Mouse (Mus musculus) liver, embryonic 14.5 days (tissue): ENCODE measurements around the gene Gm45521. TPM values are rescaled to one million over a fixed set of nuclear protein-coding genes. Genes with fewer than 3 reads are reported as not detected.
"Not testable (repeated sequence)": the region's sequence is repeated elsewhere in the genome, so short reads cannot be mapped to it uniquely, and the experiment has no call there.

Experiments
- ATAC-seq: fragments of 200-750 bp; cut with Nextera tagmentation; 2 replicates; pipeline ENCODE4 v1.8.0; 2017; ENCODE audit warnings: moderate number of reproducible peaks, mild to moderate bottlenecking, moderate library complexity; ENCODE audit not compliant: insufficient read depth
- DNase-seq, 3 experiments: peaks; one replicate each; pipeline ENCODE4 v3.0.0-alpha.2; 2012 to 2013; ENCODE audit warnings: low read depth in 3 of 3, low spot score in 3 of 3
- H3K27ac ChIP-seq: fragments of 300-500 bp; sonication (generic); 2 replicates; pipeline ENCODE4 v1.5.1; 2014; ENCODE audit warnings: moderate library complexity, mild to moderate bottlenecking, control low read depth, inconsistent platforms
- H3K27me3 ChIP-seq: fragments of 300-500 bp; sonication (generic); 2 replicates; pipeline ENCODE4 v1.6.1; 2014; ENCODE audit warnings: mild to moderate bottlenecking, low read length, moderate library complexity; ENCODE audit not compliant: control insufficient read depth, insufficient read depth
- H3K36me3 ChIP-seq: fragments of 300-500 bp; sonication (generic); replicated peaks from 2 replicates; pipeline ENCODE4 v1.6.1; 2014; ENCODE audit warnings: low read depth; ENCODE audit not compliant: control insufficient read depth, insufficient read depth
- H3K4me1 ChIP-seq, 2 experiments: fragments of 200-500 bp in 1 of 2; fragments of 300-500 bp in 1 of 2; sonication (generic) in 1 of 2; replicated peaks; 2 replicates each; pipeline ENCODE4 v1.6.1; 2012 to 2014; ENCODE audit warnings: antibody characterized with exemption in 1 of 2, inconsistent platforms in 1 of 2, low read length in 1 of 2; ENCODE audit not compliant: control insufficient read depth in 2 of 2, insufficient read depth in 2 of 2
- H3K4me2 ChIP-seq: fragments of 300-500 bp; sonication (generic); 2 replicates; pipeline ENCODE4 v1.6.1; 2014; ENCODE audit warnings: low read depth, mild to moderate bottlenecking, control low read depth, moderate library complexity
- H3K4me3 ChIP-seq, 2 experiments: fragments of 200-500 bp in 1 of 2; fragments of 300-500 bp in 1 of 2; sonication (generic) in 1 of 2; 2 replicates each; pipeline ENCODE4 v1.5.1; 2012 to 2014; ENCODE audit warnings: low read depth in 2 of 2, low read length in 2 of 2, mild to moderate bottlenecking in 2 of 2, control low read depth in 1 of 2, inconsistent platforms in 1 of 2, moderate library complexity in 1 of 2; ENCODE audit not compliant: insufficient read depth in 1 of 2
- H3K9ac ChIP-seq: fragments of 300-500 bp; sonication (generic); replicated peaks from 2 replicates; pipeline ENCODE4 v1.6.1; 2014; ENCODE audit warnings: mild to moderate bottlenecking, control low read depth, moderate library complexity
- H3K9me3 ChIP-seq: fragments of 300-500 bp; sonication (generic); 2 replicates; pipeline ENCODE4 v1.6.1; 2016; ENCODE audit warnings: low read length, mixed read lengths; ENCODE audit not compliant: control insufficient read depth
- CTCF ChIP-seq: IDR thresholded peaks from 2 replicates; pipeline ENCODE4 v1.5.1; 2016; ENCODE audit warnings: antibody characterized with exemption, low read depth, control low read depth
- EP300 ChIP-seq: IDR thresholded peaks from 2 replicates; pipeline ENCODE4 v1.6.1; 2016; ENCODE audit warnings: antibody characterized with exemption, low read depth
- WGBS: fragments of 180-500 bp; shearing (Covaris S2); extraction: QIAGEN DNeasy Blood & Tissue Kit; methylation state at CpG from one replicate; pipeline ENCODE4 v1.1.7; 2014; ENCODE audit not compliant: insufficient replicate concordance; 5-methylcytosine and 5-hydroxymethylcytosine counted together
- polyA plus RNA-seq, 2 experiments: library from polyadenylated mRNA; depleted of rRNA in 1 of 2; stranded (reverse) in 1 of 2; unstranded in 1 of 2; fragments of >200 nt; fragmentation: Nextera tagmentation in 1 of 2; extraction: Ambion mirVana in 1 of 2; gene quantifications; 2 replicates each; pipeline versions ENCODE4 v1.2.1 to v1.2.3; 2012 to 2014

Gm45521 gene
- polyA plus RNA-seq, 2 experiments: not detected

- WGBS: 27% methylated on average over 17 of the region's 17 CpGs
- no peak for TF ChIP-seq CTCF
- no peak for TF ChIP-seq EP300
- Histone ChIP-seq H3K36me3 (no peaks in the 10 kb centered on the region), H3K27me3 (peaks cover 30% of the 10 kb centered on the region), H3K4me2 (no peak overlapping the region), H3K4me1 (peaks cover 0 to 4% of the 10 kb centered on the region in 2 experiments; a peak in 1 of 4 replicates), H3K9ac (no peak overlapping the region), H3K4me3 (no peak overlapping the region), H3K9me3 (no peaks in the 10 kb centered on the region), H3K27ac (no peak overlapping the region)
- DNase-seq (no peak), ATAC-seq (no peak)
Observed at GRCm38 (mm10) chr14:8000831-8001685, 44.0 kb downstream of the Gm45521 start.

GRCm38 (mm10) chr14:8002432-8003092 lies 45.5 kb downstream of the Gm45521 start, which contains the start of gene Abhd6:
Abhd6 (plus strand) TSS chr14:8002902.
- peaks cover 30% of the 10 kb centered on the region for H3K27me3 ChIP-seq
- TF ChIP-seq CTCF (no peak), EP300 (no peak)
- ATAC-seq: 0 out of 2 replicates have a peak, but pooled peaks have one; percentile 43
- no peak within 1 kb of the TSS for H3K27ac ChIP-seq
- peak within 1 kb of the TSS; percentile 47 to 59 for H3K4me3 ChIP-seq
- peaks cover 0 to 9% of the 10 kb centered on the region in 2 experiments; a peak in 2 of 4 replicates for H3K4me1 ChIP-seq
- peak in 1 of 3 experiments; percentile 12 for DNase-seq
- H3K4me2 ChIP-seq: peak within 1 kb of the TSS; percentile 63
- H3K9ac ChIP-seq: no peak within 1 kb of the TSS
- H3K9me3 ChIP-seq: no peaks in the 10 kb centered on the region
- WGBS: 2% methylated on average over 38 of the region's 38 CpGs
- H3K36me3 ChIP-seq: no peaks in the 10 kb centered on the region

- Histone ChIP-seq H3K4me3 (peak overlapping the region; percentile 47 to 59), H3K9ac (no peak overlapping the region), H3K4me2 (peak overlapping the region; percentile 63), H3K9me3 (no peaks in the 10 kb centered on the region), H3K36me3 (no peaks in the 10 kb centered on the region), H3K27ac (no peak overlapping the region), H3K27me3 (peaks cover 30% of the 10 kb centered on the region), H3K4me1 (peaks cover 0 to 9% of the 10 kb centered on the region in 2 experiments; a peak in 2 of 4 replicates)
- 1% methylated on average over 23 of the region's 23 CpGs for WGBS
- no peak for TF ChIP-seq CTCF
- TF ChIP-seq EP300: no peak
- no peak for ATAC-seq
- DNase-seq: no peak
Observed at GRCm38 (mm10) chr14:8003093-8003670, 46.1 kb downstream of the Gm45521 start.

- Histone ChIP-seq H3K4me2 (peak overlapping the region; percentile 63), H3K4me1 (peaks cover 0 to 9% of the 10 kb centered on the region in 2 experiments; a peak in 2 of 4 replicates), H3K27me3 (peaks cover 30% of the 10 kb centered on the region), H3K9me3 (no peaks in the 10 kb centered on the region), H3K27ac (no peak overlapping the region), H3K9ac (no peak overlapping the region), H3K4me3 (peak overlapping the region; percentile 47 to 59; a peak in 2 of 4 replicates), H3K36me3 (no peaks in the 10 kb centered on the region)
- ATAC-seq (no peak), DNase-seq (no peak)
- TF ChIP-seq EP300 (no peak), CTCF (no peak)
- 31% methylated on average over 18 of the region's 18 CpGs for WGBS
Observed at GRCm38 (mm10) chr14:8003727-8004670, 46.9 kb downstream of the Gm45521 start.

- DNase-seq: not testable (repeated sequence)
Observed at GRCm38 (mm10) chr14:8006061-8006460, 49.0 kb downstream of the Gm45521 start.

More at GRCm38 (mm10) chr14:8006061-8006460, 49.0 kb downstream of the Gm45521 start:
- not testable (repeated sequence) for H3K27ac ChIP-seq, H3K4me3 ChIP-seq, H3K9ac ChIP-seq, ATAC-seq, H3K36me3 ChIP-seq, H3K4me2 ChIP-seq, H3K4me1 ChIP-seq, H3K9me3 ChIP-seq
- WGBS: 48% methylated on average over 3 of the region's 3 CpGs
- H3K27me3 ChIP-seq: peaks cover 25% of the 10 kb centered on the region
